Mouse (Mus musculus): ENCODE data around the gene Hyal1. TPM values are rescaled to one million over a fixed set of nuclear protein-coding genes. Genes with fewer than 3 reads are reported as not detected.

Gene Hyal1
- 5.0 and 5.5 TPM in 2 replicates for polyA plus RNA-seq (2012; rRNA removed)

DNA sequence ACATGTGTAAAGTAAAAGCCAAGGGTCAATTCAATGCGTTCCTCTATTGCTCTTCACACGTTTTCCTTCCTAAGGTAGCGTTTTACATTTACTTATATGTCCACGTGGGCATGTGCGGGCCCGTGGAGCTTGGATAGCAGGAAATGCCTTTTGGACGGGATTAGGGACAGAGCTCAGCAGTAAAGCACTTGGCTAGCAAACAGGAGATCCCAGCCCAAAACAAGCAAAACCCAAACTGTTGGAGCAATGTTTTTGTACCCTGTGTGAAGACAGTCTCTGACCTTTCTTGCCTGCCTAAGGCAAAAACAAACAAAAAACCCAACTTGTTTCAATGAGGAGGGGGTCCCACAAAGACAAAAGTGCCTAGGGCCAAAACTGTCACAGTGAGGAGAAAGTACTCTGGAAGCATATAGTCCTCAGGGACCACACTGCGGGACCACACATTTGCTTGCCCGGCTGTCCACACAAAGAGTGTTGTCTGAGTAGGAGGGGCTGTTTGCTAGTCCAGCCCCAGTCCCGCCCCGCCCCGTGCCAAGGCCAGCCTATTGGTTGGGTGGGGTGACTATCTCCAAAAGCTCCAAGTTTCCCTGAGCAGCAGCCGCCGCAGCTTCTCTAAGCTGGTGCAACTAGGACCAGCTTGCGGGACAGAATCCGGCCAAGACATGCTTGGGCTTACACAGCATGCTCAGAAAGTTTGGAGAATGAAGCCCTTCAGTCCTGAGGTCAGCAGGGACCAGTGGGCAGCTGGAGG, at the start of gene Hyal1:
Hyal1 (plus strand) TSS at position 571 of the 751 bp plus-strand sequence.
- DNase-seq (ENCODE audit: extremely low spot score in 1 of 2, low spot score in 1 of 2), result peak in 1 of 2 experiments; percentile 44

DNA sequence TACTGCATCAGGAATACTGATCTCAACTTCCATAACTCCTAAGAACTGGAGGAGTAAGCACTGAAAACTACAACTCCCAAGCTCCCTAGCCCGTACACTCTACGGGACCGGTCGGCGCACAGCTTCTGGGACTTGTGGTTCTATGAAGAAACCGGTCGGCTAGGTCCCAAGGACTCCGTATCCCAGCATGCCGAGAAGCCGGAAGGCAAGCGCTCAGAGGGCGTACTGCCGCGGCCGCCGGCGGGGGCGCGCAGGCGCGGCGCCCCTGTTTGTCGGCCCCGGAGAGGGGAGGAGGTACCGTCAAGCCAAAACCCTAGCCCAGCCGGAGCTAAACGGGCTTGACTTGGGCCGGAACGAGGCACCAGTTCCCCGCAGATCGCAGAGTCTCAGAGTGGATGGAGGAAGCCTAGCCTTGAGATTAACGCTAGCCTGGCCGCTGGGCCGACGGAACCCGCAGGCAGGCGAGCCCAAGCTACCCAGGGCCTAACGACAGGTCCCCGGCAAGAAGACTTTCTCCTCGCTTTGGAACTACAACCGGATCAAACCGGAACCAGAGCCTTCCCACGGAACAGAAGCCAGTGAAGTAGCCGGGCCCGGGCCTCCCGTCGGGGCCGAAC, 42.8 kb upstream of the Hyal1 start, which contains the start of gene Tmem115:
Tmem115 (plus strand) TSS at position 155 of the 617 bp plus-strand sequence.
- DNase-seq (ENCODE audit: extremely low spot score in 1 of 2, low spot score in 1 of 2), result peak; percentile 96 to 97

DNA sequence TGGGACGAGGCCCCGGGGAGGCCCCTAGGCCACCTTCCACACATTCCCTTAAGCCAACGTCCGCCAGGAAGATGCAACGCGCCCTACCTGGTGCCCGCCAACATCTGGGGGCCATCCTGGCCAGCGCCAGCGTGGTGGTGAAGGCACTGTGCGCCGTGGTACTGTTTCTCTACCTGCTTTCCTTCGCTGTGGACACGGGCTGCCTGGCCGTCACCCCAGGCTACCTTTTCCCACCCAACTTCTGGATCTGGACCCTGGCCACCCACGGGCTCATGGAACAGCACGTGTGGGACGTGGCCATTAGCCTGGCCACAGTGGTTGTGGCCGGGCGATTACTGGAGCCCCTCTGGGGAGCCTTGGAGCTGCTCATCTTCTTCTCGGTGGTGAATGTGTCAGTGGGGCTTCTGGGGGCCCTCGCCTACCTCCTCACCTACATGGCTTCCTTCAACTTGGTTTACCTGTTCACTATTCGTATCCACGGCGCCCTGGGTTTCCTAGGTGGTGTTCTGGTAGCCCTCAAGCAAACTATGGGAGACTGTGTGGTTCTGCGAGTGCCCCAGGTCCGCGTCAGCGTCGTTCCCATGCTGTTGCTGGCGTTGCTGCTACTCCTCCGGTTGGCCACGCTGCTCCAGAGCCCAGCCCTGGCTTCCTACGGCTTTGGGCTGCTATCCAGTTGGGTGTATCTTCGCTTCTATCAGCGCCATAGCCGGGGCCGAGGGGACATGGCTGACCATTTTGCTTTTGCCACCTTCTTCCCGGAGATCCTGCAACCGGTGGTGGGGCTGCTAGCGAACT, 42.1 kb upstream of the Hyal1 start:
- no peak for DNase-seq (ENCODE audit: extremely low spot score in 1 of 2, low spot score in 1 of 2)

DNA sequence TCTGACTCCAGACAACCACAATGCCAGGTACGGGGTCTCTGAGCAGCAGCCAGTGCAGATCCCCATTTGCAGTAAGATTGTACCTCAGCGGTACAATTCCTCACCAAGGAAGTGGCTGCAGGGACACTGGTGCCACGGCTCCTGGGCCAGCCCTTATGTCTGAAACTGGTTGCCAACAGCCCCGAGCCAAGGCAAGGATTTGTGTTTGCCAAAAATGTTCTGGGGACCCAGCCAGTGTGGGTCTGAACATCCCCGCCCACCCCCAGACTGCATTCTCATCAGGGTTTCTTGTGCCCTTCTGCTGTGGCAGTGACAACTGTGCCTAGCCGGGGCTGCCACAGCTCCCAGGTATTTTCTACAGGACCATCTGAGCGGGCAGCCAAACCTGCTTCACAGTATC, 38.5 kb upstream of the Hyal1 start:
- no peak for DNase-seq (ENCODE audit: extremely low spot score in 1 of 2, low spot score in 1 of 2)

DNA sequence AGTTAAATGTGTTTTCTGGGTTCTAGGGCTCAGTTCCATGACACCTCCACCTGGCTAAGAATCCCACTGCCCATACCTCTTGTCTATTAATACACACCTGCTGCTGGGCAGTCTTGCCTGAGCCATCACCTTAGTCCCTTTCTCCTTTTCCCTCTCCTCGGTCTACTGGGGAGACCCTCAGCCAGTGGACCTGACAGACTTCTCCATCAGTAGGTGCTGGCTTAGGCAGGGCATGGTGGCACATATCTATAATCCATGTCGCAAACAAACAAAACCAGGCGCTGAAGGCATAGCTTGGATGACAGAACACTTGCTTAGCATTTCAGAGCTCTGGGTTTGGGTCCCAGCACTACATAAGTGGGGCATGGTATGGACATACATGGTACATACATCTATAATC, 38.0 kb upstream of the Hyal1 start:
- DNase-seq (ENCODE audit: extremely low spot score in 1 of 2, low spot score in 1 of 2), result no peak

DNA sequence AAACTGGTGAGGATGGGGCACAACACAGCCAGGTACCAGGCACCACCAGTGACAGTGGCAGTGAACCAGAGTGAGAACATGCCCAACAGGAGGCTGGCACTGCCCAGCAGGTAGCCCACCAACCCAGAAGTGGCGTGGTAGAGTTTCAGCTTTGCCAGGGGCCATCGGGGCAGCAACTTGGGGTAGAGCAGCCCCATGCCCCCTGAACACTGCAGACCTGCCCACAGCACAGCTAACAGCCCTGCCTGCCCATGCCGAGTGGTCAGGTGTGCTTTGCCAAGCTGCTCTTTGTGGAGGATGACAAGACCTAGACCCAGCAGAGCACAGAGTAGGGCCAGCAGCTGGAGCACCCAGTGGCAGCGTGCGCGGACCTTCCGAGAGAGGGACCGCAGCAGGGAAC, 36.8 kb upstream of the Hyal1 start:
- DNase-seq (ENCODE audit: extremely low spot score in 1 of 2, low spot score in 1 of 2), result no peak

DNA sequence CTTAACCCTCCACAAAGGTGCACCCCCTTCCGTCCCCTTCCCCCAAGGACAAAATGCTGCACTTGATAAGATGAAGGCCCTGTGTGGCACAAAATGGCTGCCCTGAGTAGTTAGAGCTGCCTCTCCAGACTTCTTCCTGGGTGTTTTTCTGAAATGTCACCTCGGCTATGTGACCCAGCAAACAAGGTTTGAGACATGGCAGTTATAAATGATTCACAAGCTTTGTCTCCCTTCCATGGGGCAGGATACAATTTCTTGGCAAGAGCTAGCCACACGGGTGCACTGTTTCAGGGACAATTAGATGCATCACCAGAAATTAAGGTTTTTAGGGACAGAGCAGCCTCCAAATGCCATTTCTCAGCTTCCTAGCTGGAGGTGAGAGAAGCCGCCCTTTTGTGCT, 36.3 kb upstream of the Hyal1 start:
- no peak for DNase-seq (ENCODE audit: extremely low spot score in 1 of 2, low spot score in 1 of 2)

DNA sequence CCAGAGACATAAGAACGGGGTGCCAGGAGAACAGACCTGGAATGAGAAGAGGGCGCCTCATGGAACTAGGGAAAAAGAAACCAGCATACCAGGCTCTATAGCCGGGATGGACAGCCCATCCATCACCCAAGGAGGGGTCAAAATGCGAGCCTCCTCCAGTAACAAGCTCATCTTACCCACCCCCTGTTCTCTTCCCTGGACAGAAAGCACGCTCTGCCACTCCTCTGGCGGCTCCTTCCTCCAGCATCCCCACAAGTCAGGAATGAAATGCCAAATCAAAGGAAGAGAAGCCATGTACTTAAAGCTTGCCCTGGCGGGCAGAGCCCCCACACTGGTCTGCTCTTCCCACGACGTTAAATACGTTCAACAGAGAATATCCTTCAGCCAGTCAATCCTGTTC, 35.7 kb upstream of the Hyal1 start:
- no peak for DNase-seq (ENCODE audit: extremely low spot score in 1 of 2, low spot score in 1 of 2)

DNA sequence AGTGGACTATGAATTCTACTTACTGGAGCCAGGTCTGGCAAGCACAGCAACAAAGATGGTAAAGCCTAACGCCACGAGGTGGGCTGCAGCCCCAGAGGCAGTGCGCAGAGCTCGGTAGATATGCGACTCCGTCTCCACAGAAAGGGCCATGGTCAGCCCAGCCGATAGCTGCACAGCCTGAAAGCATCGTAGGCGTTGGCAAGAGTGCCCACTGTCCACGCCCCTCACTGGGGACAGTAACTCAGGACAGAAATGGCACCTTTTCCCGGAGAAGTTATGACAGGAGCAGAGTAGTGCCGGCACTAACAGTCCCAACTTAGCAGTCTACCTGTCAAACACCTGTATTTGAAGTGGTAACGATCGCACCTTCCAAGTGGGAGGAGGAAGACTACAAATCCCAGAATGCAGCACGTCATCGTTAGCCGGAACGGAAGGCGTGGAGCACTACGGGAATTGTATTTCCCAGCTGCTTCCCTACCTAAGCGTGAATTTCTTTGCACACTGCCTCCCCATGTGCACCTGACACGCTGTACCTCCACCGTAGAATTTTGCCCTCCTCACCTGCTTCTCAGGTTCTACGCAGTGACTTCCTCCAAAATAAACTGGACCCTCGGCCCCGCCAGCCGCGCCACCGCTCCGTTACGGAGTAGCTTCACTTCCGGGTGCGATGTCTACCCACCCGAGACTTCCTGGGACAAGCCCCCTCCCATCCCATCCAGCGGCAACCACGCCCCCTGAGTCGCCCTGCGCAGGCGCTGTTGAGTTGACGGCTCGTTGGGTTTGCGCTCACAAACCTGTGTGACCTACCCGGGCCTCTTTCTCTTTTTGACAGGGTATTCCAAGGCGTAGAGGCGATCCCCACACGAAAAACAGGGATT, 35.0 kb upstream of the Hyal1 start, which contains the start of the genes Cyb561d2 and Nprl2:
Cyb561d2 (minus strand) TSS at position 720 of the 878 bp plus-strand sequence.
Nprl2 (plus strand) TSS at position 753 of the 878 bp plus-strand sequence.
- DNase-seq (ENCODE audit: extremely low spot score in 1 of 2, low spot score in 1 of 2), result peak; percentile 88 to 96

DNA sequence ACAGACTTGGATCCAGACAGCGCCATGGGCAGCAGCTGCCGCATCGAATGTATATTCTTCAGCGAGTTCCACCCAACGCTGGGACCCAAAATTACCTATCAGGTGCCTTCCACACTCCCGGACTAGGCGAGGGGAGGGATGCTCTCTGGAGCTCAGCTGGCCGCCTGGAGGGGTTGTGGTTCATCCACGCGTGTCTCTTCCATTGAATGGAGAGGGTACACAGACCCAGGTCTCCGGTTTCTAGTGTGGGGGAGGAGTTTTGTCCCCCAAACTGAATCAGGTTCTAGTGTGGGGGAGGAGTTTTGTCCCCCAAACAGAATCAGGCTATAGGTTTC, 34.4 kb upstream of the Hyal1 start:
- no peak for DNase-seq (ENCODE audit: extremely low spot score in 1 of 2, low spot score in 1 of 2)

DNA sequence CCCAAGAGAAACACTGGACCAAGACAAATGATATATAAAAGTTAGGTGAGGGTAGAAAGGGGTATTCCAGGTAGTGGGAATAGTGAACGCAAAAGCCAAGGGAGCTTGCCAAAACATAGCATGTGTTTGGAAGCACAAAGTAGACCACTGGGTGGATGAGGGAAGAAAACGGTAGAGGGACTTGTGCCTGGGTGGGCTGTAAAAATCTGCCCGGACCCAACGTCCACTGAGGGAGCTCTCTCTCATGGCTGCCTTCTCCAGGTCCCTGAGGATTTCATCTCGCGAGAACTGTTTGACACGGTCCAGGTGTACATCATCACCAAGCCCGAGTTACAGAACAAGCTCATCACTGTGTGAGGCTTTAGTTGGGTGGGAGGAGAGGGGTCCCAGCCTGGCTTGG, 34.0 kb upstream of the Hyal1 start:
- no peak for DNase-seq (ENCODE audit: extremely low spot score in 1 of 2, low spot score in 1 of 2)

DNA sequence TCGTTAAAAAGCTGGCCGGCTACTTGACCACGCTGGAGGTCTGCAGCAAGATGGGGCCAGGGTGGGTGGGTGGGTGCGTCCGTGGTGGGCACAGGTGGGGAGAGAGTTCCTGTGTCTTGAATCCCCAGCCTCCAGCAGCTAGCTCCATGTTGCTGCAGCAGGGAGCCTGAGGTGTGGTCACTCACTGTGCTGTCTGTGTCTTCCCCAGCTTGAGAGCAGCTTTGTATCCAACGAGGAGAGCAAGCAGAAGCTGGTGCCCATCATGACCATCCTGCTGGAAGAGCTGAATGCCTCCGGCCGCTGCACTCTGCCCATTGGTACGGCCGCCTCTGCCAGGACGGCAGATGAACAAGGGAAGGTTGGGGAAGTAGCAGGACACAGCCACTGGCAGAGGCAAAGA, 33.4 kb upstream of the Hyal1 start:
- no peak for DNase-seq (ENCODE audit: extremely low spot score in 1 of 2, low spot score in 1 of 2)

DNA sequence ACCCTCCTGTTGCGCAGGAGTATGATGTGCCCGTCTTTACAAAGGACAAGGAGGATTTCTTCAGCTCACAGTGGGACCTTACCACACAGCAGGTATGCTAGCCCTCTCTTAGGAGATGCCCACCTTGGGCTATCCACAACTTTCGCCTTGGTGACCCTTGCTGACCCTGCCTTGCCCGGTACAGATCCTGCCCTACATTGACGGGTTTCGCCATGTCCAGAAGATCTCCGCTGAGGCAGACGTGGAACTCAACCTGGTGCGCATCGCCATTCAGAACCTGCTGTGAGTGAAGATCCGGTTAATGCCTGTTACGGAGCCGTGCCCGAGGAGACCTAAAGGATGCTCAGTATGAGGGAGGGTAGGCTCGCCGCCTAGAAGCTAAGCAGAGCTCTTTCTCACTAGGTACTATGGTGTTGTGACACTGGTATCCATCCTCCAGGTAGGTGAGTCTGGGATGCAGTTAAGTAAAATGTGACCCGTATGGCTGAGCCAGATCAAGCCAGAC, 32.5 kb upstream of the Hyal1 start:
- no peak for DNase-seq (ENCODE audit: extremely low spot score in 1 of 2, low spot score in 1 of 2)

DNA sequence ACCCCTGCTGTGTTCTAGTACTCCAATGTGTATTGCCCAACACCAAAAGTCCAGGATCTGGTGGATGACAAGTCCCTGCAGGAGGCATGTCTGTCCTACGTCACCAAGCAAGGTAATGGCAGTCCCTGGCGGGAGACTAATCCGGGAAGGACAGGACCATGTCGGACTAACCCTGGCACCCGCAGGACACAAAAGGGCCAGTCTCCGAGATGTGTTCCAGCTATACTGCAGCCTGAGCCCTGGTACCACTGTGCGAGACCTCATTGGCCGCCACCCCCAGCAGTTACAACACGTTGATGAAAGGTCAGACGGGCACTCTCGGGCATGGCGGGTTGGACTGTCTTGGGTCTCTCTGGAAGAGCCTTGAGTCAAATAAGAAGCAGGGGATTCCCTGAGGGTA, 32.0 kb upstream of the Hyal1 start:
- DNase-seq (ENCODE audit: extremely low spot score in 1 of 2, low spot score in 1 of 2), result no peak

DNA sequence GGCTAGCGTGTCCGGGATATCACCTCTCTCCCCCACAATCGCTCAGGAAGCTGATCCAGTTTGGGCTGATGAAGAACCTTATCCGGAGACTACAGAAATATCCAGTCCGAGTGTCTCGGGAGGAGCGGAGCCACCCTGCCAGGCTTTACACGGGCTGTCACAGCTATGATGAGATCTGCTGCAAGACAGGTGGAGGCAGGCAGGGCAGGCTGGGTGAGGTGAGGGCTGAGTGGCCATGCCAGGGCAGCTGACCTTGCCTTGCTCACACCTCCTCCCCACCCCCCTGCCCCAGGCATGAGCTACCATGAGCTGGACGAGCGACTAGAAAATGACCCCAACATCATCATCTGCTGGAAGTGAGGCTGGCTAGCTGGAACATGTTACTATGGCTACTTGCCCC, 31.5 kb upstream of the Hyal1 start:
- DNase-seq (ENCODE audit: extremely low spot score in 1 of 2, low spot score in 1 of 2), result no peak

DNA sequence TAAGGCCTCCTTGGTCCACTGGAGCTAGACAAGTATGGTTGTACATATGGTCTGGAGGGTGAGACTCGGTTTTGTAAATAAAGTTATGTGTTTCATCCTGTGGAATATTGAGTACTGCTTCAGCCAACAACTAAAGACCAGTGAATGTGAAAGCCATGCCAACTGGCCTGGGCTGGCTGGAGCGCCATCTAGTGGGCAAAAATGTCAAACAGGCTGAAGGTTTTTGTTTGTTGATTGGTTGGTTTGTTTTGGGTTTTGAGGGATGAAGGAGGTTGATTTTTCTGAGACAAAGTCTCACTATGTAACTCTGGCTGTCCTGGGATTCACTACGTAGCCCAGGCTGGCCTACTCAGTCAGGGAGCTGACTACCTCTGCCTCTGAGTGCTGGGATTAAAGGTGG, 31.1 kb upstream of the Hyal1 start:
- DNase-seq (ENCODE audit: extremely low spot score in 1 of 2, low spot score in 1 of 2), result peak in 1 of 2 experiments; percentile 86

DNA sequence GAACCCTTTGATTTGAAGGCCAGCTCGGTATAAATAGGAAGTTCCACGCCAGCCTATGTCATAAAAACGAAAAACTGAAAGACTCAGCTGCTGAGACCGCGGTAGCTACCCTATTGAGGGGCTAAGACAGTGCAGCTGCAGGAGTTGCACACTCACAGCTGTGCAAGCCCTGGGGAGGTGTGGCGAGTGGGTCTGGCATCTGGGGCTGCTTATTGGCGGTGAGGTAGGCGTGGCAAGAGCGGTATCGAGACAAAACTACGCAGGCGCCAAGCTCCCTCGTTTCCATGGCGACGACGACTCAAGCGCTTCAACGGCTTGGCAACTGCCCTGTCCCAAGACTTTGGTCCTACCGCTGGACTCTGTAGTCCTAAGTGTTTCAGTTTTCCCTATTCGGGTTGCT, 29.7 kb upstream of the Hyal1 start, which contains the start of gene Zmynd10:
Zmynd10 (plus strand) TSS at position 273 of the 400 bp plus-strand sequence.
- DNase-seq (ENCODE audit: extremely low spot score in 1 of 2, low spot score in 1 of 2), result peak; percentile 83 to 92

DNA sequence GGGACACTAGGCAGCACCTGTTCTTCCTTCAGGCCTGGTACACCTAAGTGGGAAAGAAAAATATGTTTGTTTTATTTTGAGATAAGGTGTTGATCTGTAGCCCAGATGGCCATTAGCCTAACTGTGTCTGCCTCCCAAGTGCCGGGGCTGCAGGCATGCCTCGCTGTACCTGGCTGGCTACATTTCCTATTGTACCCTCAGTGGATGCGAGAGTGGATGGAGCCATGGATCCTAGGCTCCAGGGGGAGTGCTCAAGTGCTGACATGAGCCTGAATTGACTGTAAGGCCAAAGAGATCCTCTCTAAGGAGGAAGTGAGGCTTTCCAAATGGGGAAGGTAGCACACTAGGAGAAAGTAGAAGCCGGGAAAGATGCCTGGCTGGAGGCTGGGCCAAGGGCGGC, 28.8 kb upstream of the Hyal1 start:
- no peak for DNase-seq (ENCODE audit: extremely low spot score in 1 of 2, low spot score in 1 of 2)

DNA sequence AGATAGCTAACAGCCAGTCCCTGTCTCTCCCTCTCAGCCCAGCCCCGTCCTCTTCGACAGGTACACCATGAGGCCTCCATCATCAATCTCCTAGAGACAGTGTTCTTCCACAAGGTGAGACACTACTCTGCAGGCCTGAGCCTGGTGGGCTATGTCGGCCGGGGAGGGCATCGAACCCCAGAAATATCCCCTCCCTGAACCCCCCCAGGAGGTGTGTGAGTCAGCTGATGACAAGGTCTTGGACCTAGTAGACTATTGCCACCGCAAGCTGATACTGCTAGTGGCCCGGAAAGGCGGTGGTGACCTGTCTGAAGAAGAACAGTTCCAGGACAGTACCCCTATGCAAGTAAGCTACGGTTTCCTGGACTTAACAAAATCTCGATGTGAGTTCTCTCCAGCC, 27.9 kb upstream of the Hyal1 start:
- no peak for DNase-seq (ENCODE audit: extremely low spot score in 1 of 2, low spot score in 1 of 2)
